Mouse (Mus musculus) CH12F3 (cell line): ENCODE results near the gene Parp1.
"Not testable (repeated sequence)": the region's sequence is repeated elsewhere in the genome, so short reads cannot be mapped to it uniquely, and the experiment has no call there.

Experiments
- in situ Hi-C: fragments of 300-500 bp; cut with MboI; formaldehyde crosslinking; loops from 2 replicates; pipeline ENCODE4 v1.14.3; 2020; ENCODE audit warnings: low sequenced_read_pairs

Parp1 gene

DNA sequence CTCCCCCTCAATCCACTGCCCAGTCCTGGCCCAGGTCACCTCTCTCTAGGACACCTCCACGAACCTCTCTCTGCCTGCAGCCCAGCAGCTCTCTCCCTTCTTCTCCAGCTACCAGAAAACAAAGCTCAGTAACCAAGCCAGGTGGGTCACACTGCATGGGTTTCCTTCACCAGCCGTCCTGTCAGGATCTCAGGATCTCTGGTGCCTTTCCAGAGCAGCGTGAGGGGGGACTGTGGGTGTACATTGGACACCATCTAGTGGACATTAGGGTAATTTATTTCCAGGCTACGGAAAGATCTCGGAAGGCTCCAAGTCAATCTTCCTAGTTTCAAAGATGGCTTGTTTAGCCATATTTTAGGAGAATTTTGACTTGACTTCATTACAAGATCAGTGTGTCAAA lies 18.0 kb upstream of the Parp1 start:
- in situ Hi-C loops: no loop called here

DNA sequence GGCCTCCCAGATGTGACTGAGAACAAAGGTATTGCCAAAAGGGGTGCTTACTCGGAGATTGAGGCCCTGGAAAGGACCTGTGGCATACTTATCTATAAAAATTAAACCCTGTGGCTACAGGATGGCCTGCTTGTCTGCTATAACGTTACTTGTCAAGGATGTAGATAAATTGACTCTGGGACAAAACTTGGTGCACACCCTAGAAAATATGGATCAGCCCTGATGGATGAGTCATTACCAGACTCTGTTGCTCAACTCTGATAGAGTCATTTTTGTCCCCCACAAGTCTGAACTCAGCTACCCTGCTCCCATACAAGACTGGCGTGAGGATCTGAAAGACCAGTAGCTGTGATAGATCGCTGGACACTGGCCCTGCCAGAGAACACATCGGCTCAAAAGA lies 11.8 kb upstream of the Parp1 start:
- in situ Hi-C loops: no loop called here

GRCm38 (mm10) chr1:180559454-180559853 lies 9.3 kb upstream of the Parp1 start:
- in situ Hi-C loops: no loop called here

- in situ Hi-C loops: no loop called here
Observed at GRCm38 (mm10) chr1:180561187-180561586, 7.5 kb upstream of the Parp1 start.

DNA sequence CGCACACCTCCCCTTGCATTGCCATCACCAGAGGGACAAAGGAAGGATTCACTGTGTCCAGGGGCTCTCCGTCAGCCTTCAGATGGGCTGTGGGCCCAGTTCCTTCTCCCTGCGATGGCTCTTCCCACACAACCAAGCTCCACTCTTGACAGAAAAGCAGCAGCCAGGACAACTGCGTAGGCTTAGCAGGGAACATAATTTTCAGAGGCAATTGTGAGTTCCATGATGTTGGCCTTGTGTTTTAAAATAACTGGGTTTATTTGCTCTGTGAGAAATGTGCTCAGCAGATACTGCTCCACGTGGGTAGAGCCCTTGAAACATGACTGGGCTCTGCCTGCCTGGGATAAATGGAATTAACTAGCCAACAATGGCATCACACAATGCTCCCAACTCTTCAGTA lies 3.8 kb upstream of the Parp1 start:
- in situ Hi-C loops: no loop called here

- in situ Hi-C loops: no loop called here
Observed at GRCm38 (mm10) chr1:180567761-180568160, 963 bp upstream of the Parp1 start.

GRCm38 (mm10) chr1:180568248-180568647 lies 476 bp upstream of the Parp1 start:
- in situ Hi-C loops: no loop called here

- in situ Hi-C loops: no loop called here
Observed at GRCm38 (mm10) chr1:180569453-180569852, 729 bp downstream of the Parp1 start.

DNA sequence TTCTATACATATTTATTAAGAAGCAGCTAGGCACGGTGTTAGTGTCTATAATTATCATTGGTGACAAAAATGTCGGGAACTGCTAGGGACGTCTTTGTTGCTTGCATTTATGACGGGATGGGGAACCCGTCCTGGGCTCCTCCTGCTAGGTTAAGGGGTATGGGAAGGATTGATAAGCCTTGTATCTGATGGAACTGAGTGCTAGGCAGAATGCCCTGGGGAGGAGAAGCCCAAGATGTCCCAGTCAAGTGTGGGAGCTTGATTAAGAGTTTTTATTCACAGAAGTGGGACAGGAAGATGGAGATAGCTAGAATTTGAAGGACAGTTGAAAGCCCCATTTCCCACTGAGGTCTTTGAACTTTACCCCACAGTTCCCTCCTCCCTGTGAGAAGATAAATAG lies 1.5 kb downstream of the Parp1 start:
- in situ Hi-C loops: no loop called here

DNA sequence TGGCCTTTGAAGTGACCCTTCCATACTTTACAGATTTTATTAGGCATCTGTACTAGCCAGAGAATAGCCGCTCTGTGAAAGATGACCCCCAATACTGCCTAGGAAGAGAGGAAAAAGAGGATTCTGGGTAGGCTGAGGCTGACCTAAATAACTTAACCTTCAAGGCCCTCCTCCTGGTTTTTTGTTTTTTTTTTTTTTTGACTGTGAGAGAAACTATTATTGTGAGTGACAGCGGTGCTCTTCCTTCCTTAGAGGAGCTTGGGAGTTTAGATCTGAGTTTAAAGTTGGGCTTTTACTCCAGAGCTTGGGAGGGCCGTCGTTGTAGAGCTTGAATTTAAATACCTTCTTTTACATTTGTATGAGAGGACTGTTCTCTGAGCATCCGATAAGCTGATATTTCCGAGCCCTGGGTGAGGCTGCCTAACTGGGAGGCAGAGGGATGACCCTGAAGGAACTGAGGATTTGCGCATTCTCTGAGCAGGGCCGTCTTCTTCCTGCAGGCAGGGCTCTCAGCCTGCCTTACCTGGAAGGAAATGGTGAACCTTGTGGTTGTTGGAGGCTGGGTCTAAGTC lies 2.4 kb downstream of the Parp1 start:
- in situ Hi-C loops: no loop called here

DNA sequence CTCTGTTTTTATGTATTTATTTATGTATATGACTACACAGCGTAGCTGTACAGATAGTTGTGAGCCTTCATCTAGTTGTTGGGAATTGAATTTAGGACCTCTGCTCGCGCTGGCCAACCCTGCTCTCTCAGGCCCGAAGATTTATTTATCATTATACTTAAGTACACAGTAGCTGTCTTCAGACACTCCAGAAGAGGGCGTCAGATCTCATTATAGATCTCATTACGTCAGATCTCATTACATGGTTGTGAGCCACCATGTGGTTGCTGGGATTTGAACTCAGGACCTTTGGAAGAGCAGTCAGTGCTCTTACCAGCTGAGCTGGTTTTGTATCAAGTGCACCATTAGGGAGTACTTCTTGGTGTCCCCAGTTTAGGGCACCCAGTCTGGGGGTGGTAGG lies 3.0 kb downstream of the Parp1 start:
- in situ Hi-C loops: not testable (repeated sequence)

DNA sequence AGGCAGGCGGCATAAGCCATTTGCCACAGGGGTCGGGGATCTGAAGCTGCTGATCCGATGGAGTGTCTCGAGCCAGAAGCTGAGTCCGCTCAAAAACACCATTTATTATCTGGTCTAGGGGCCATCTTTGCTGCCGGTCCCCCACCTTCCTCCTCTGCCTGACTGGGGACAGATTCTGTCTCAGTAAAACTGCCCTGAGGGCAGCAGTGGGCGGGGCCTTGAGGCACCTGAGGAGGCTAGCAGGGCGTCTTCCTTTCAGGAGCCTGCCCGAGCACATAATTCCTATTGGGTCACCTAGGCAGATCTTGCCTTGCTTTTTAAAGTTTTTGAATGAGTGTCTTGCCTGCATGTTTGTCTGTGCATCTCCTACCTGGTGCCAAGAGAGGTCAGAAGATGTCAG lies 3.4 kb downstream of the Parp1 start:
- in situ Hi-C loops: no loop called here

- in situ Hi-C loops: no loop called here
Observed at GRCm38 (mm10) chr1:180576524-180576923, 7.8 kb downstream of the Parp1 start.

DNA sequence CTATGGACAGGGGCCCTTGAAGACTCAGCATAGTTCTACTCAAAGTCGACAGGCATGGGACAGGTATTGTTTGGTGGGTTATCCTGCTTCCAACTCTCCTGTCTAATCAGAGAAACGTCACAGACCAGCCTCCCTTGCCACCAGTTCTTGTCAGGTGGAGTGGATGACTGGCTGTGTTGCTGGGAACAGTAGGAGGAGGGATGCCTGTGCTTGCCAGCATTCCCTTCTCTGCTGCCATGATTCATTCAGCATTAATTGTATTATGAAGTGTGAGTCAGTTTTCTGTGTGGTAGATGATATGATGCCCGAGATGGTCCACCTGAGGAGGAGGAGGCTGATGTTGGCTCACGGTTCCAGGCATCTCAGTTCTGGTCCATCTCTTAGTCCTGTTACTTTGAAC lies 9.1 kb downstream of the Parp1 start:
- in situ Hi-C loops: no loop called here

GRCm38 (mm10) chr1:180587792-180588442 lies 19.2 kb downstream of the Parp1 start:
- in situ Hi-C loops: no loop called here

- in situ Hi-C loops: no loop called here
Observed at GRCm38 (mm10) chr1:180600578-180600977, 31.9 kb downstream of the Parp1 start.

DNA sequence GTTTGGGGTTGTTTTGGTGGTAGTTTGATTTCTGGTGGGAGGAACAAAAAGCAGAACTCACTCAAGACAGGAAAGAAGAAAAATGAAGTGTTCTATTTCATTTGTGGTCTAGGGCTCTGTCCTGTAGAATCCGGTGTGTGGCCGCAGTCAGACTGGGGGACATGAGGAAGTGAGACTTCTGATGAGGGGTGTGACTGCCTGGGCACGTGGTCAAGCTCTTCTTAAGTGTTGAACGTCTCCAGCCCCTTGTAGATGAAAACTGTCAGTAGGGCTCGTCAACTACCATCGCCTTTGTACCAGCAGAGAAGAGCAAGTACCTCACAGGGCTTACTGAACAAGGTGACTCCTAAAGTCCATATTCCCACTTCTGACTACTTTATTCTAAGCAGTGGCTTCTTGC lies 33.1 kb downstream of the Parp1 start:
- in situ Hi-C loops: no loop called here

GRCm38 (mm10) chr1:180604579-180604978 lies 35.9 kb downstream of the Parp1 start:
- in situ Hi-C loops: no loop called here

DNA sequence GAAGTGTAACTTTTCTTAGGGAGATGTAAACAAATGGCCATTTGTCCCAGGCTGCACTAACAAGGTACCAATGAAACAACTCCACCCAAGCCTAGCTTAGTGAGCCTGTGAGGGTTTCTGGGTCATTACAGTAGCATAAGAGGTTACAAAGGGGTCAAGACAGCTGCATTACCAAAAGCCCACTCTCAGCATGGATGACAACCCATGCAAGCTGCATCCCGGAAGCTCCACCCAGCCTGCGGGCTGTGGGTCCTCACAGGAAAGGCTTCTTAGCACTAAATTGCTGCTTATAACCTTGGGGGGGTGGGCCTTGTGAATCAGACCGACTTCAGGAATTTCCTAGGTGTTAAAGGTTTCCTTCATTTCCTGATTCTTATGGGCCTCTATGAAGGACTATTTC lies 37.4 kb downstream of the Parp1 start:
- in situ Hi-C loops: no loop called here

- in situ Hi-C loops: no loop called here
Observed at GRCm38 (mm10) chr1:180606796-180607577, 38.3 kb downstream of the Parp1 start.

DNA sequence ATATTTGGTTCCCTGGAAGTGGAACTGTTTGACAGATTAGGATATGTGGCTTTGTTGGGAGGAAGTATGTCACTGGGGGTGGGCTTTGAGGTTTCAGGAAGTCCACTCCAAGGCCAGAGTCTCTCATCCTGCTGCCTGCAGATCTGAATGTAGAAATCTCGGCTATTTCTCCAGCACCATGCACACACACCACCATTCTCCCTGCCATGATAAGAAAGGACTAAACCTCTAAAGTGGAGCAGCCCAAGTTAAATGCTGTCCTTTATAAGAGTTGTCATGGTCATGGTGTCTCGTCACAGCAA lies 38.8 kb downstream of the Parp1 start:
- in situ Hi-C loops: no loop called here

DNA sequence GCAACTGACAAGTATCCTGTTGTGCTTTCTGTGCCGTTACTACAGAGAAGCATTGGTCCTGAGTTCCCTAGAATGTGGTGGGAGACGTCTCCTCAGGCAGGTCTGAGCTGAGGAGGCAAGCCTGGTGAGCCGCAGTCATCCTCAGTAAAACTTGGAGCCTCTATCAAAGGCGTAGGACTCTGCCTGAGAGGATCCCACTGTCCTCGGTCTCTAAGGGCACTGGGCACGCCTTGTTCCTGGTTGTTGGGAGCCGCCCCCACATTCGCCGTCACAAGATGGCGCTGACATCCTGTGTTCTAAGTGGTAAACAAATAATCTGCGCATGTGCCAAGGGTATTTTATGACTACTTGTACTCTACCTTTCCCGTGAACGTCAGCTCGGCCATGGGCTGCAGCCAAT lies 43.1 kb downstream of the Parp1 start:
- in situ Hi-C loops: not testable (repeated sequence)
